In genomic region chr16:91363483-91363882, GRCm38 (mm10) we compare ENCODE assay signal across 9 mouse cellular contexts. TPM values are rescaled to one million over a fixed set of nuclear protein-coding genes. Genes with fewer than 3 reads are reported as not detected.
DNase-seq lines count a peak whose midpoint lies in the region; ATAC-seq and TF ChIP-seq lines count a peak whose summit lies in the region.
"Had no signal": no experiment of that assay in that cellular context is flagged by ENCODE, and none has a peak within 500 bp of the region (broad histone marks: within the 10 kb centered on the region; RNA-seq: fewer than 3 reads in every experiment).

No protein-coding gene starts in this region.

- H3K27me3 ChIP-seq in liver, embryonic 12.5 days (replicated peaks): no peaks in the 10 kb centered on the region
- no peaks in the 10 kb centered on the region for H3K27me3 ChIP-seq in kidney, embryonic 15.5 days
- H3K27me3 ChIP-seq in thymus, adult 2 months (ENCODE audit: control insufficient read depth, insufficient read depth, low read length): no peaks in the 10 kb centered on the region

- no peaks in the 10 kb centered on the region for H3K36me3 ChIP-seq in liver, embryonic 12.5 days
- H3K36me3 ChIP-seq in kidney, embryonic 15.5 days: no peaks in the 10 kb centered on the region
- H3K36me3 ChIP-seq in thymus, adult 2 months (ENCODE audit: control insufficient read depth, insufficient read depth, low read length): no peaks in the 10 kb centered on the region

- H3K4me2 ChIP-seq in liver, embryonic 12.5 days: no peak overlapping the region
- 0 out of 2 replicates have a peak overlapping the region, but pooled peaks have one; percentile 19 for H3K4me2 ChIP-seq in kidney, embryonic 15.5 days

- ATAC-seq in liver, embryonic 12.5 days: no peak
- ATAC-seq in kidney, embryonic 15.5 days (replicated peaks; ENCODE audit: low FRiP score): peak; percentile 79

- H3K9me3 ChIP-seq in liver, embryonic 12.5 days (replicated peaks): no peaks in the 10 kb centered on the region
- H3K9me3 ChIP-seq in kidney, embryonic 15.5 days (replicated peaks): no peaks in the 10 kb centered on the region

- no peak for DNase-seq in liver
- DNase-seq in heart, adult 11 months: peak; percentile 99
- DNase-seq in skeletal muscle tissue, adult 2 months (ENCODE audit: low read depth, low spot score): peak; percentile 71
- no peak for DNase-seq in urinary bladder, postnatal 10 days (ENCODE audit: low spot score)
- DNase-seq in spleen, adult 12 weeks (ENCODE audit: low spot score): no peak
- no peak for DNase-seq in thymus, adult 2 months

- peak overlapping the region; percentile 63 for H3K27ac ChIP-seq in liver, embryonic 12.5 days
- peak overlapping the region; percentile 90 for H3K27ac ChIP-seq in kidney, embryonic 15.5 days
- H3K27ac ChIP-seq in thymus, adult 2 months (ENCODE audit: control insufficient read depth, insufficient read depth, low read length): no peak overlapping the region

- 37% methylated on average over 3 of the region's 3 CpGs for WGBS in liver, embryonic 12.5 days (ENCODE audit: insufficient replicate concordance)
- 27% methylated on average over 3 of the region's 3 CpGs for WGBS in kidney, embryonic 15.5 days
- WGBS in thymus, adult 2 months: 20% methylated on average over 3 of the region's 3 CpGs

- no peak for TF ChIP-seq CTCF in thymus, adult 2 months (IDR thresholded peaks at IDR 0.05; ENCODE audit: borderline replicate concordance, control insufficient read depth, extremely low read depth, insufficient read depth, low read length, poor library complexity)

- peaks cover 82% of the 10 kb centered on the region for H3K4me1 ChIP-seq in liver, embryonic 12.5 days
- H3K4me1 ChIP-seq in kidney, embryonic 15.5 days: peaks cover 33% of the 10 kb centered on the region
- peaks cover 19% of the 10 kb centered on the region for H3K4me1 ChIP-seq in thymus, adult 2 months (replicated peaks; ENCODE audit: control insufficient read depth, insufficient read depth, low read length)

- no peak overlapping the region for H3K9ac ChIP-seq in liver, embryonic 12.5 days
- H3K9ac ChIP-seq in kidney, embryonic 15.5 days: no peak overlapping the region

- no peak overlapping the region for H3K4me3 ChIP-seq in liver, embryonic 12.5 days
- H3K4me3 ChIP-seq in kidney, embryonic 15.5 days (replicated peaks): no peak overlapping the region
- no peak overlapping the region for H3K4me3 ChIP-seq in thymus, adult 2 months (ENCODE audit: control insufficient read depth, insufficient read depth, low read length)

- no peak for TF ChIP-seq POLR2A in thymus, adult 2 months (IDR thresholded peaks at IDR 0.05; ENCODE audit: control insufficient read depth, extremely low read depth, insufficient read depth, low read length, poor library complexity)

RNA-seq across cellular contexts. Expression of gene Ifnar2, which starts 9.1 kb away (rescaled TPM):
- 63.5 and 65.7 TPM in 2 replicates for polyA plus RNA-seq in liver, embryonic 12.5 days (2016; fragmentation: Nextera tagmentation; extraction: Ambion mirVana)
- polyA plus RNA-seq in kidney, embryonic 15.5 days (2015; fragmentation: Nextera tagmentation; extraction: Ambion mirVana): 50.5 and 51.8 TPM in 2 replicates
- polyA plus RNA-seq in thymus, adult 2 months (2012; rRNA removed): 57.0 and 69.9 TPM in 2 replicates

RNA-seq across cellular contexts. Expression of gene Gm21970, which starts 28.0 kb away (rescaled TPM):
- polyA plus RNA-seq in liver, embryonic 12.5 days (2016; fragmentation: Nextera tagmentation; extraction: Ambion mirVana): not detected in 2 replicates
- not detected in 2 replicates for polyA plus RNA-seq in kidney, embryonic 15.5 days (2015; fragmentation: Nextera tagmentation; extraction: Ambion mirVana)
- not detected in 2 replicates for polyA plus RNA-seq in thymus, adult 2 months (2012; rRNA removed)
- polyA plus RNA-seq: limb, embryonic 11.5 days had no signal

RNA-seq across cellular contexts. Expression of gene Il10rb, which starts 42.5 kb away (rescaled TPM):
- polyA plus RNA-seq in liver, embryonic 12.5 days (2016; fragmentation: Nextera tagmentation; extraction: Ambion mirVana): 26.0 and 27.0 TPM in 2 replicates
- polyA plus RNA-seq in kidney, embryonic 15.5 days (2015; fragmentation: Nextera tagmentation; extraction: Ambion mirVana): 29.9 and 31.0 TPM in 2 replicates
- 28.5 and 35.6 TPM in 2 replicates for polyA plus RNA-seq in thymus, adult 2 months (2012; rRNA removed)

Comparison
In these comparisons a context has a peak if more than half of its experiments do, and no peak if none do; other contexts are left out.
1. DNase-seq: peak in heart, adult 11 months (single experiment) and skeletal muscle tissue, adult 2 months (single experiment); none in liver (single experiment), urinary bladder, postnatal 10 days (single experiment), spleen, adult 12 weeks (single experiment) and thymus, adult 2 months (single experiment).